Mouse (Mus musculus): Measurements from ENCODE around the gene Gna11.
A peak's percentile ranks its signal among the peaks of the same experiment; 100 is the strongest.

Gna11 gene

GRCm38 (mm10) chr10:81505016-81505664, 39.9 kb downstream of the Gna11 start:
- no peak for DNase-seq (ENCODE audit: low spot score)

- DNase-seq (ENCODE audit: low spot score) = peak; percentile 84
These were observed 42.3 kb downstream of the Gna11 start for GRCm38 (mm10) chr10:81502658-81503057.

- DNase-seq (ENCODE audit: low spot score) = no peak
These were observed 43.1 kb downstream of the Gna11 start for GRCm38 (mm10) chr10:81501863-81502262.

GRCm38 (mm10) chr10:81500032-81500431, 45.0 kb downstream of the Gna11 start, which contains the start of gene S1pr4:
Gene S1pr4 (minus strand): TSS chr10:81500132.
- DNase-seq (ENCODE audit: low spot score) = no peak

GRCm38 (mm10) chr10:81499250-81499901, 45.6 kb downstream of the Gna11 start:
- DNase-seq (ENCODE audit: low spot score) = no peak

GRCm38 (mm10) chr10:81498316-81499249, 46.4 kb downstream of the Gna11 start:
- DNase-seq (ENCODE audit: low spot score) = no peak

GRCm38 (mm10) chr10:81497401-81498270, 47.4 kb downstream of the Gna11 start:
- no peak for DNase-seq (ENCODE audit: low spot score)

GRCm38 (mm10) chr10:81496969-81497368, 48.0 kb downstream of the Gna11 start:
- DNase-seq (ENCODE audit: low spot score) = no peak

GRCm38 (mm10) chr10:81496264-81496901, 48.6 kb downstream of the Gna11 start, which contains the start of gene Ncln:
Gene Ncln (minus strand): TSS chr10:81496392.
- DNase-seq (ENCODE audit: low spot score) = peak; percentile 99

- DNase-seq (ENCODE audit: low spot score) = no peak
These were observed 49.2 kb downstream of the Gna11 start for GRCm38 (mm10) chr10:81495616-81496263.

- no peak for DNase-seq (ENCODE audit: low spot score)
These were observed 49.8 kb downstream of the Gna11 start for GRCm38 (mm10) chr10:81495151-81495550.

- no peak for DNase-seq (ENCODE audit: low spot score)
These were observed 50.5 kb downstream of the Gna11 start for GRCm38 (mm10) chr10:81494260-81495041.

- DNase-seq (ENCODE audit: low spot score) = no peak
These were observed 51.3 kb downstream of the Gna11 start for GRCm38 (mm10) chr10:81493601-81494220.

- no peak for DNase-seq (ENCODE audit: low spot score)
These were observed 52.3 kb downstream of the Gna11 start for GRCm38 (mm10) chr10:81492606-81493240.

GRCm38 (mm10) chr10:81491018-81491417, 54.0 kb downstream of the Gna11 start:
- DNase-seq (ENCODE audit: low spot score) = no peak

- no peak for DNase-seq (ENCODE audit: low spot score)
These were observed 55.0 kb downstream of the Gna11 start for GRCm38 (mm10) chr10:81489941-81490340.

- DNase-seq (ENCODE audit: low spot score) = no peak
These were observed 56.9 kb downstream of the Gna11 start for GRCm38 (mm10) chr10:81488081-81488480.

- DNase-seq (ENCODE audit: low spot score) = no peak
These were observed 58.5 kb downstream of the Gna11 start for GRCm38 (mm10) chr10:81486496-81486895.

Data from embryo, embryonic 10.5 days (tissue).